Mouse (Mus musculus) small intestine, adult 2 months (tissue): ENCODE data around the gene Zfp940.

ENCODE experiments used
- CTCF ChIP-seq: fragments of 200-500 bp; IDR thresholded peaks from 2 replicates; pipeline ENCODE4 v1.5.1; 2012; ENCODE audit warnings: low read depth, mild to moderate bottlenecking, control low read depth, inconsistent platforms, low read length, moderate library complexity, mixed read lengths; ENCODE audit not compliant: insufficient replicate concordance, insufficient read length; ENCODE audit errors: extremely low read depth
- POLR2A ChIP-seq: fragments of 200-500 bp; IDR thresholded peaks from 2 replicates; pipeline ENCODE4 v1.6.1; 2012; ENCODE audit warnings: low read depth, mild to moderate bottlenecking, control low read depth, inconsistent platforms, low read length, moderate library complexity

GRCm38 (mm10) chr7:29828001-29828400, 25.5 kb downstream of the Zfp940 start:
- no peak for TF ChIP-seq CTCF
- TF ChIP-seq POLR2A, result no peak
